Mouse (Mus musculus) left cerebral cortex, adult 2 months (tissue): ENCODE measurements around the gene Cdk6. TPM values are rescaled to one million over a fixed set of nuclear protein-coding genes. Genes with fewer than 3 reads are reported as not detected.
"Not testable (repeated sequence)": the region's sequence is repeated elsewhere in the genome, so short reads cannot be mapped to it uniquely, and the experiment has no call there.

Source experiments
- DNase-seq, 2 experiments: peaks; one replicate each; pipeline ENCODE4 v3.0.0; 2021 to 2022; ENCODE audit warnings: low spot score in 2 of 2, mixed read lengths in 1 of 2; ENCODE audit errors: extremely low spot score in 1 of 2
- H3K27ac ChIP-seq: fragments of 200-600 bp; 2 replicates; pipeline ENCODE4 v1.8.1; 2022
- H3K4me3 ChIP-seq: fragments of 200-600 bp; 2 replicates; pipeline ENCODE4 v1.8.1; 2022
- CTCF ChIP-seq: fragments of 200-600 bp; IDR thresholded peaks from 2 replicates; pipeline ENCODE4 v1.8.1; 2022; ENCODE audit warnings: antibody characterized with exemption, mild to moderate bottlenecking, moderate library complexity
- intact Hi-C: fragments of 180-260 bp; cut with DNase I; formaldehyde crosslinking; loops from one replicate; pipeline ENCODE4 v1.15.1; 2025
- long read RNA-seq, 2 experiments: library from polyadenylated mRNA; stranded (forward); transcript quantifications; one replicate each; pipeline ENCODE4 v2.0.0; 2021; ENCODE audit warnings: borderline mapping rate in 2 of 2
- total RNA-seq, 2 experiments: library from RNA; stranded (reverse); gene quantifications; 2 replicates each; pipeline ENCODE4 v1.2.3; 2021

The Cdk6 gene
- total RNA-seq: 1 to 10 TPM; 4.2 to 6.8 TPM
- long read RNA-seq, experiment 1: 0 reads
- long read RNA-seq, experiment 2, partial matches to known transcripts: 0 of 3 reads
- long read RNA-seq, experiment 2, other reads (novel, unspliced or antisense): 2 of 3 reads

- intact Hi-C loops: loop anchor here (10.0 kb wide), 1 partner anchor 203 kb away; the partner anchor contains the start of gene Fam133b
- TF ChIP-seq CTCF: no peak; the same call in 1 of the 2 replicates
These were observed at the start of gene Cdk6 for GRCm38 (mm10) chr5:3341111-3341911. Cdk6 (plus strand) TSS chr5:3341485.

GRCm38 (mm10) chr5:3293666-3294065 is 47.6 kb upstream of the Cdk6 start:
- intact Hi-C loops: no loop called here
- Histone ChIP-seq H3K27ac (no peak overlapping the region), H3K4me3 (no peak overlapping the region)
- no peak for TF ChIP-seq CTCF
- no peak for DNase-seq

More at GRCm38 (mm10) chr5:3341111-3341911, at the start of gene Cdk6:
- H3K27ac ChIP-seq: peak within 1 kb of the TSS; percentile 50; the same call in 1 of the 2 replicates
- peak; percentile 16 to 32 for DNase-seq
- H3K4me3 ChIP-seq: peak within 1 kb of the TSS; percentile 51

DNA sequence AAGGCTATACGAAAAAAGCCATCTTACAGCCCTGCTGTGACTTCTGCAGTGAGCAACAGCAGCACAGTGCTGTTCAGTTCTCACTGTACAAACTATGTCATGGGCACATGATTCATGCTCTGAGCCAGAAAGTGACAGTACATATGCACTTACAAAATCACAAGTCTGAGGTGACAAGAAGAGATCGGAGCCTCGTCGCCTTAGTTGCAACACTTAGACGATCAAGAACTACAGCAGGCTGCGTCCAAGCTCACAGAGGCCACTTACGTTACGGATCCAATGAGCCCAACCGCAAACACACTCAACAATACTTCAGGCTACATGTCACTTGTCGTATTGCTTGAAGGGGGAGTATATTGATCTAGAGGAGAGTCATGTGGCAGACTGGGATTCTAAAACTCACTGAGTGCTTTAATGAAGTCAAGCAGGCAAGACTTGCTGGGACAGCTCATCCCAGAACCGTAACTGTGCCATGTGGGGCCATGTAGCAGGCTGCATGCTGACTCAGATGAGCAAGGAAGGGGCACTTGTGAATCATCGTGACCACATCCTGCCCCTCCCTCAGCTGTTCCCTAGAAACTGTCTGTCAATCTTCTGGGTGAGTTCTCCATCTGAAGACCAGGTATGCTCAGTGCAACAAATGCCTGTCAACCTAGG is 40.4 kb upstream of the Cdk6 start:
- intact Hi-C loops: no loop called here
- TF ChIP-seq CTCF: no peak
- no peak overlapping the region for H3K4me3 ChIP-seq
- no peak for DNase-seq
- H3K27ac ChIP-seq: no peak overlapping the region

DNA sequence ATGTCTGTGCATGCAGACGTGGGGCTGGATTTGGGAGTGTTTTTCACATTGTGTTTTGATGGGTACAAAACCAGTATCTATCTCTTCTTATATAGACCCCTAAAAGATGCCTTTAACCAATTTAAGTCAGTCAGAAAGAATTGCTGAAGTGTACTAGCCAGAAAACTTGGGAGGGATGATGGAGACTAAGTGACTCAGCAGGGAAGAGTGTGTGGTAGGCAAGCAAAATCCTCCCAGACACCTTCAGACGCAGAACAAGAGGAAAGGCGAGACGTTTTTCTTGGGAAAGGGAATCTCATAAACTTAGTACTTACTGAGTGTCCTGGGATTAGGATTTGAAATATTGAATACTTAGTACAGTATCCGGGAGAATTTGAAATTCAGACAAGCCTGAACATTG is 39.8 kb upstream of the Cdk6 start:
- H3K27ac ChIP-seq: no peak overlapping the region
- intact Hi-C loops: no loop called here
- H3K4me3 ChIP-seq: no peak overlapping the region
- TF ChIP-seq CTCF: no peak
- no peak for DNase-seq

GRCm38 (mm10) chr5:3303876-3304275 is 37.4 kb upstream of the Cdk6 start:
- intact Hi-C loops: no loop called here
- TF ChIP-seq CTCF: no peak
- H3K27ac ChIP-seq: no peak overlapping the region
- DNase-seq: no peak
- no peak overlapping the region for H3K4me3 ChIP-seq

DNA sequence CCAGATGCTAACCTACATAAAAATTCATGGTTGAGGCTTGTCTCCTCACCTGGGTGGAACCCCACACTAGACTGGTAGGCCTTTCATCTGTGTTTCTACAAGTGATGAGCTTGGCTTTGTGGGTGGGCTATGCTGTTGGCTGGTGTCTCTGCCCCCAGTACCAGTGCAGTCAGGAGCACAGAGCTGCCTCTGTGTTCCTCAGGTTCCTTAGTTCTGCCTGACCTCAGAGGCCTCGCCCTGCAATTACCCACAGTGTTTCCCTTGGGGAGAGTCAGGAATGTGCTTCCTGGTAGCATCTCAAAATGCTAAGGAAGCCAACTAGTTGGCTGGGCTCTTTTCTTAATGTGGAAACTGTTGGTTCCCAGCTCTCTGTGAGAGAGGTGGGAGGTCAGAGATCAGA is 35.1 kb upstream of the Cdk6 start:
- no peak for DNase-seq
- H3K27ac ChIP-seq: no peak overlapping the region
- no peak overlapping the region for H3K4me3 ChIP-seq
- intact Hi-C loops: no loop called here
- no peak for TF ChIP-seq CTCF

GRCm38 (mm10) chr5:3309122-3309521 is 32.2 kb upstream of the Cdk6 start:
- DNase-seq: no peak
- Histone ChIP-seq H3K4me3 (no peak overlapping the region), H3K27ac (no peak overlapping the region)
- intact Hi-C loops: no loop called here
- TF ChIP-seq CTCF: no peak

DNA sequence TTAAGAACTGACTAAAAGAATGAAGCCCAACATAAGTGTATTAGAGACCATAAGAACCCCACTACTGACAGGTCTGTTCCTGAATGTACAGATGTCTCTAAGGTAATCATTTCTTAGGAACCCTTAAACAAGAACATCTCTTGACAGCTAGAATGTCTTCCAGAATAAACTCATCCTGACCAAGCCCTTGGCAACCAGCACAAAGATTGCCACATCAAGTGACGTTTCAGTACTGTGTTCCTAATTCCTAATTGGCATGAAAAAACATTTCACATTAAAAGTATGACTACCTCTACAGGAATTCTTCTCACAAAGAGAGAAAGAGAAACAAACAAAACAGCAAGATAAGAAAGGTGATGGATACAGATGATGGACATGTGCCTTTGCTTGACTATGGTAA is 31.7 kb upstream of the Cdk6 start:
- no peak for TF ChIP-seq CTCF
- intact Hi-C loops: no loop called here

GRCm38 (mm10) chr5:3311156-3311555 is 30.1 kb upstream of the Cdk6 start:
- H3K4me3 ChIP-seq, intact Hi-C loops, H3K27ac ChIP-seq, DNase-seq: not testable (repeated sequence)

More for the DNA sequence above, 31.7 kb upstream of the Cdk6 start:
- DNase-seq: no peak
- Histone ChIP-seq H3K4me3 (no peak overlapping the region), H3K27ac (no peak overlapping the region)

GRCm38 (mm10) chr5:3317724-3318123 is 23.6 kb upstream of the Cdk6 start:
- H3K27ac ChIP-seq, intact Hi-C loops, H3K4me3 ChIP-seq, DNase-seq: not testable (repeated sequence)

DNA sequence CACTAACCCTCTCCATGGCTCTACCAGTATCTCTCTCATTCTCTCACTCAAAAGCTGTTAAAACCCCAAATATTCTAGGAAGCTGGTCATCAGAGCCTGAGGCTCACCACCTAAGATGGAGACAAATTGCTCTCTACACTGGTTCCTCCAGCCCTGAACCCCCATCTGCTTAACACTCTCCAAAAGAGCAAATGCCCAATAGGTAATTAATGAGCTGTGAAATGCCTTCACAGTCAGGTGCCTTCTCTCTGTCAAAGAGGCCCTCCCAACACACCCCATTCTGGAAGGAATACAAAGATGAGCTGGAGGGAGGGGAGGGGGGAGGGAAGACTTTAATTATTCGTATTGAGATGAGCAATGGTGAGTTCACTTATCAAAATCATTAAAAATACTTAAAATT is 21.1 kb upstream of the Cdk6 start:
- no peak for TF ChIP-seq CTCF
- intact Hi-C loops: no loop called here

GRCm38 (mm10) chr5:3322052-3322451 is 19.2 kb upstream of the Cdk6 start:
- H3K4me3 ChIP-seq: no peak overlapping the region
- intact Hi-C loops: no loop called here
- no peak for TF ChIP-seq CTCF
- DNase-seq: no peak
- no peak overlapping the region for H3K27ac ChIP-seq

More for the DNA sequence above, 21.1 kb upstream of the Cdk6 start:
- H3K4me3 ChIP-seq: no peak overlapping the region
- no peak overlapping the region for H3K27ac ChIP-seq
- no peak for DNase-seq
